Mouse (Mus musculus) ZHBTc4 (cell line): ENCODE data around the gene Gm648.
"Not testable (repeated sequence)": the region's sequence is repeated elsewhere in the genome, so short reads cannot be mapped to it uniquely, and the experiment has no call there.

Source experiments
- DNase-seq: peaks from one replicate; pipeline ENCODE4 v3.0.0-alpha.2; 2011; ENCODE audit warnings: low read depth, low spot score

Gm648 gene

GRCm38 (mm10) chrX:56549506-56549905, at the start of gene Gm648:
Gm648 (minus strand) TSS chrX:56549606.
- no peak for DNase-seq

- DNase-seq, result peak; percentile 97
Measured at GRCm38 (mm10) chrX:56597887-56598640, 48.7 kb upstream of the Gm648 start, which contains the start of gene Mmgt1. Mmgt1 (minus strand) TSS chrX:56598069.

- no peak for DNase-seq
Measured at GRCm38 (mm10) chrX:56597219-56597886, 47.9 kb upstream of the Gm648 start.

GRCm38 (mm10) chrX:56578200-56578599, 28.8 kb upstream of the Gm648 start:
- DNase-seq, result no peak

- peak; percentile 43 for DNase-seq
Measured at GRCm38 (mm10) chrX:56572465-56572864, 23.1 kb upstream of the Gm648 start.

GRCm38 (mm10) chrX:56553584-56553983, 4.2 kb upstream of the Gm648 start:
- DNase-seq, result no peak

GRCm38 (mm10) chrX:56537162-56537561, 12.2 kb downstream of the Gm648 start:
- DNase-seq, result peak; percentile 23

GRCm38 (mm10) chrX:56531266-56531665, 18.1 kb downstream of the Gm648 start:
- peak; percentile 49 for DNase-seq

- not testable (repeated sequence) for DNase-seq
Measured at GRCm38 (mm10) chrX:56524442-56524841, 25.0 kb downstream of the Gm648 start, which contains the start of gene Gm10477. Gm10477 (plus strand) TSS chrX:56524742.

- no peak for DNase-seq
Measured at GRCm38 (mm10) chrX:56497241-56497640, 52.2 kb downstream of the Gm648 start.
